Mouse (Mus musculus) monocyte, adult 5-6 weeks (primary cell): ENCODE data around the gene 1700069L16Rik. TPM values are rescaled to one million over a fixed set of nuclear protein-coding genes. Genes with fewer than 3 reads are reported as not detected.

Experiments
- ATAC-seq: fragments of 153-309, 156-312 bp; replicated peaks from 2 replicates; pipeline ENCODE4 v1.8.0; 2017; ENCODE audit warnings: mild to moderate bottlenecking; ENCODE audit not compliant: low TSS enrichment, insufficient number of reproducible peaks, severe bottlenecking, poor library complexity, low FRiP score
- total RNA-seq: library from RNA; stranded (forward); fragments of 200-1000, 200-491, 200-594 nt; gene quantifications from 3 replicates; pipeline ENCODE4 v1.2.3, GENCODE M21; 2017

The 1700069L16Rik gene
- total RNA-seq, result not detected in 3 replicates

DNA sequence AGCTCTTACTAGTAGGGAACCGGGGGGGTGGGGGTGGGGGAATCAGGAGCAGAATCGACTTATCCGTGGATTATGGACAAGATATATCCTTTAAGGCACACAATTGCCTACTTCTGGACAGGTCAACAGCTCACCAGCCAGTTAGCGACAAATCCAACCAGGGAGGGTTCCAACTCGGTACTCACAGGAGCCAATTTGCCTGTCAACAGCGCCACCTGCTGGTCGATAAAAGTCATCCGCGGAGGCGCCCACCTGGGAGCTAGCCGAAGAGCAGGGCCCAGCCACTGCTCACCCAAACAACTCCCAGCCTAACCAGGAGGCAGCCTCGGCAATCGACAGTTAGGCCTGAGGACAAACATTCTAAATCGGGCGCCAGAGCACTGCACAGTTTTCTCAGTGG, at the start of gene 1700069L16Rik:
Gene 1700069L16Rik, minus strand, starts transcription at position 327 of the 400 bp plus-strand sequence.
- ATAC-seq, result peak; percentile 81

DNA sequence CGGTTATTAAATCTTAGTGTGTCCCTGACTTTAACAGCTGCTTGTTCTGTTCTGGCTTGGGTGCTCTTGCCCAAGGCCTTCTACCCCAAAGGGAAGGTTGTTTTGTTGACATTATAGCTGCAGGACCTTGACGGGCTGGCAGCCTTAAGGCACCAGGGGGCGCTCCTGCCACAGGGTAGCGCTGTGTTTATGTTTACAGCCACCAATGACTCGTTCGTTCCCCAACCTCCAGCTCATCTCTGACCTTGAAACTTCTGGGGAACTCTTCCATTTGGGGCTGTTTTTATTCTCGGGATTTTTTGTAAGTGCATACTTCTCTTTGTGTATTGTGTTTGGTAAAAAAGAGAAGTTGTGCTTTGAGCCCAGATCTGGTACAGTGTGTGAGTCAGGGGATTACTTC, 49.1 kb upstream of the 1700069L16Rik start:
- ATAC-seq, result peak; percentile 52

DNA sequence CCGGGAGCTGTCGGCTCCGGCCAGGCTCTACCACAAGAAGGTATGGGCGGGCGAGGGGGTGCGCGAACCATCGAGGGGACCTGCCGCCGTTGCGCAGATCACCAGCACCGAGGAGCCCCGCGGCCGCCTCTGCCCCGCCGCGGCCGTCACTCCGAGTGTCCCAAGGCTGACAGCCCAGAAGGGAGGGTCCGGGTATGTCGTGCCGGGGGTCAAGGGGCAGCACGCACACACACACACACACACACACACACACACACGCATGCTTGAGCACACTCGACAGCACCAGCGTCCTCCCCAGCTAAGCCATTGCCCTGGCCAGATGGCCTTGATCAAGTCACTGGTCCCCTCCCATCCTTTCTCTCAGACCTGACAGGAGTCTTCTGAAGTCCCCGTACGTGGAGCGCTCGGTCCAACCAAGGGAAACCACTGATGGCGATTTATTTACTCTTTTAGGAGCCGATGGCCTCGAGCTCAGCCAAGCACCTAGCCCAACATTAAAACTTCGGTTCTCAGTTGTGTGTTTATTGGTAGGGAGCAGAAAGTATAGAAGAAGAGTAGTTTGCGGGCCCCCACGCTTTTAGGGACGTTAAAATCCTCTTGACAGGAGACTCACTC, 48.4 kb upstream of the 1700069L16Rik start:
- no peak for ATAC-seq

DNA sequence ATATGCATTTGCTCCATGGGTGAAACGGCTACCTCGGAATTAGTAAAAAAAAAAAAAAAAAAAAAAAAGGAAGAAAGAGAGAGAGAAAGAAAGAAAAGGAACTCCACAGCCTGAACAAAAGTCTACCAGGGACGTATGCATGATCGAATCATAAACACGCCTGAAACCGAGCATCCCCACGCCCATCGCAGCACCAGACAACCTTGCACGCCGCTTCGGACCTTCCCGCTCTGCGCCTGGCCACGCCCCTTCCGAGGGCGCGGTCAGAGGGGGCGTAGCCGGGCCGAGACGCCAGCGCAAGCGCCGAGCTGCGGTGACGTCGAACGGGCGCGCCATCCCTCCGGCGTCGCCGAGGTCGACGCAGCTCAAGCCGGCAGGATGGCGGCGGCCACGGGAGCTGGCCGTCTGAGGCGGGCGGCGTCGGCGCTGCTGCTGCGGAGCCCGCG, 47.9 kb upstream of the 1700069L16Rik start, which contains the start of the genes Sart3 and Iscu:
Gene Sart3, minus strand, starts transcription at position 61 of the 446 bp plus-strand sequence.
Gene Iscu, plus strand, starts transcription at position 299 of the 446 bp plus-strand sequence.
- ATAC-seq, result peak; percentile 42

DNA sequence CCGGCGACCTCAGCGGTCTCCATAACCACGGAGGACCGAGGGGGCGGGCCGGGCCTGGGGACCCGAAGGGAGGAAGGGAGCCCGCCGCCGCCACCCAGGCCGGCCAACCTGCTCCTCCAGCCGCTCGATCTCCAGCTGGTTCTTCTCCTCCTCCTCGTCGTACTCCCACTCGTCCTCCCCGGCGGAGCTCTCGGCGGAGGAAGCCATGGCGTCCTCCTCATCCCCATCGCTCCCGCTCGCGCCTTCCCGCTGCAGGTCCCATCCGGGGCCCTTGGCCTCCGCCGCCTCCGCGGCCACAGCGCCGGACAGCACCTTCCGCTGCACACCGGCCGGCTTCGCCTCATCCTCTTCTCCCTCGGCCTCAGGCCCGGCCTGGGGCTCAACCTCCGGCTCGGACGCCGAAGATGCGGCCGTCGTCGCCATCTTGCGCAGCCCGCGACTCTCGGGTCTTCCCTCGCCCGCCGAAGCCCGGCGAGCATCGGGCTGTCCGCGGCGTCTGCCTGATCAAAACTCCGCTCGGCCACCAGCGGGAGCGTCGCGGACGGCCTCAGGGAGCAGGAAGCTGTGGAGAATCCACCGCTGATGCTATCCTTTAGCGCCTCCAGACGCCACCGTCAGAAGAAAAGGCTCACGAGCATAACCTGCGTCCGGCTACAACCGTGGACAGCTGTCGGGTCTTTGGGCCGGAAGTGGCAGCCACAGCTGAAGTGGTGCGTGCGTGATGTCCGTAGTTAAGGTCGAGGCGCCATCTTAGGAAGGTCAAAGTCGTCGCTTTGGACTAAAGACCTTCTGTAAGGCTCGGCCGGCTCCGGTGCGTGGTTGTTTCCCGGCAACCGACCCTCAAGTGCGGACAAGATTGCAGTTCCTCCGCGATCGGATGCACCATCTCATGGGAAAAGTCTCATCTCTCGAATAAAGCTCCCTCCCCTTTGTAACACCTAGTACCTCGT, 46.9 kb upstream of the 1700069L16Rik start:
- peak; percentile 64 for ATAC-seq

DNA sequence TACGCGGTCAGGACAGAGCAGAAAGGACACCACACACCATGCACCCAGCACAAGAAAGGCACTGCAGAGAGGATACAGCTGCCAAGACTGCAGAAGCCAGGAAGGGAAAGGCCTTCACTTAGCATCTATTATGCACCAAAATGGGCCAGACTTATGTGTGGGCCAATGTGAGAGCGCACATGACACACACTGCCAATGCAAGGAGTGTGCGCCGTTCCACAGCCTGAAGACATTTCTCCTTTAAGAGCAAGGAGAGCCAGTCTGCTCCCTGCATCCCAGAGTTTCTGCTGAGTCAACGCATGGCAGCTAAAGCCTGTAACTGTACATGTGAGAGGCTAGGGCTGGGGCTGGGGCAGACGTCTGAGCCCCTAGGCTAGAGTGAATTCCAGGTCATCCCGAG, 44.2 kb upstream of the 1700069L16Rik start:
- ATAC-seq, result no peak

DNA sequence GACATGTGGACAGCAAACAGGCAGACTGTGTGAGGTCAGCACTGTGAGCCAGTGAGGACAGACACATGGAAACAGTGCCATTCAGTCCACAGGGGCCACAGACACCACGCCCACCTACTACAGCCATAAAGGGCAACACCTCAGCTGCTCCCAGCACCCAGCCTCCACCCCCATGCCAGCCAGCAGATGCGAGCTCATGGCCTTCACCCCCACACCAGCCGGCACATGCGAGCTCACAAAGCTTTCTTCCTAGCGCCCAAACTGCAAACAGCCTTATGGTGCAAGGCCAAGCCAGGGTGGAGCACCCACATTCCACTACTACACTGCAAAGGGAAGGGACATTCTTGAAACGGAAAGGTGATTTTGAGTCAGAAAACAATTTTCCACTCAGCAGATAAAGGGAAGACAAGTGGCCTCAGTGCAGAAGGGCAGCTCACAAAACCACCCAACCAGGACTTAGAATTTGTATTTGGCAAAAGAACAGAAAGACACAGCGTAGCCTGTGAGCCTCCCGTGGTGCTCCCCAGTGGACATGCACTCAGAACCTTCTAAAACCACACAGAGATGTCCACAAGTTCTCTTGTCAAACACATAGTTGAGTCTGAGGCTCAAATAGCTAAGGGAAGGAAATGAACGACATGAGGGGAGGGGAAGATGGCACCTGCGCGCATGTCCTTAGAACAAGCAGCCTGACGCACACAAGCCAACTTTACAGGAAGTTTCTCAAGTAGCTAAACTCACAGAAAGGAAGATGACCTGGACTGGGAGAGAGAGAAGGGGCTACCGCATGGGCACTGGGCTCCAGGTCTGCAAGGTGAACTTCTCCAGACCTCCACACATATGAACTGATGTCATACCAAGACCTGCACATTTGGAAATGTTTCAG, 41.3 kb upstream of the 1700069L16Rik start:
- no peak for ATAC-seq

DNA sequence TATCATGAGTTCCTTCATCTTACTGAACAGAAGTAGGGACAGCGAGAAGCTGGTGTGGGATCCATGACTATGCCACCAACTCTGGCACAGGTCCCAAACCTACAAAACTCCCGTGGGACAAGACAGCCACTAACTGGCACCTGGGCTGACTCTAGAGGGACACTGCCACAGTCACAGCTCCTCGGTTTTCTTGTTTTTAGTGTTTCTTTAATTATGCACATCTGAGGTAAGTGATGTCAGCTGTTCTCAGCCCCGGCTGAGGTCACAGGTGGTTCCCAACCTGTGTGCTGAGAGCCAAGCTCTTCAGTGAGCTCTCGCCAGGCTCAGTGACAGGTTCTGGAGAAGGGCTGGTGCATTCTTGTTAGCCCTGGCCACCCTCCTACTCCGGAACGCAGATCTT, 39.9 kb upstream of the 1700069L16Rik start:
- ATAC-seq, result no peak

DNA sequence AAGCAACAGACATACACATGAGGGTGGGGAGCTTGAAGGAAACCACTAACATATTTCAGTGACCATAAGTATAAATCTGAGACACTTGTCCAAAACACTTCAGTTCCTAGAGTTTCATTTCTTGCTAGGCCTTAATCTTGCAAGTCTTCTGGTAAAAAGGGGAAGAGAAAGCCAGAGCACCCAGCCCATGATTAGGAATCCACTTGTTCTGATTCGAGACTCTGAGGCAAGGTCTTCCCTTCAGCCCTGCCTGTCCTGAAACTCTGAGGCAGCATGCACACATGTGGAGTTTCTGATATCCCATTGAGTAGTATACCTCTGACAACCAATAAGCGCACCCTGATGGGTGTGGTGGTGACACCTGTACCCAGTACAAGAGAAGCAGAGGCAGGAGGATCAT, 37.0 kb upstream of the 1700069L16Rik start:
- ATAC-seq, result no peak

DNA sequence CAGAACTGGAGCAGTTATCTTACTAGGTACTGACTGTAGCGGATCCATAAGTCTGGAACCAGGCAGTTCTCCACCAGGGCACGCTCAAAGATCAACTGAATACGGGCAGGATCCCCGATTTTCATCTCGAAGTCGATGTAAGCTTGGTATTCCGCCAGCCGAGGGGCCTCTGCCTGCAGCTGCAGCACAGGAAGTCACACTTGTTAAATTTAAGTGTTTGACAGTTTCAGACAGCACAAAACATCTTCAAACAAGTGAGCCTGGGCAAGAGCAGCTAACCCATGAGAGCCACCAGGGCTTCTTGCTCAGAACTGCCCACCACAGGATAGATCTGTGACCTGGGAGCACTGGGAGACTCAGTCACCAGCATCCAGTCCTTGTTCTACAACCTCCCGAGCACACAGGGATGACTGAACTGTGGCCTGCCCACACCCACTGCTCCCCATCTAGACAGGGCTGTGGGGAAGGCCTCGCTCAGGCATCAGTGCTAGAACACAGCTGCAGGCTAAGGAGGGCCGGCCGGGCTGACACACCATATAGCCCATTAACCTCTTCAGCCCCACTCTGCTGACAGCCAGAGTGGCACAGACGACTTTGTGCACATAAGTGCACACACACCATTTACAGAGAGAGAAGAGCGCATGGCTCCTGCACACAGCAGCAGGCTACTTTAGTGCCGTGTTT, 30.9 kb upstream of the 1700069L16Rik start:
- ATAC-seq, result no peak

DNA sequence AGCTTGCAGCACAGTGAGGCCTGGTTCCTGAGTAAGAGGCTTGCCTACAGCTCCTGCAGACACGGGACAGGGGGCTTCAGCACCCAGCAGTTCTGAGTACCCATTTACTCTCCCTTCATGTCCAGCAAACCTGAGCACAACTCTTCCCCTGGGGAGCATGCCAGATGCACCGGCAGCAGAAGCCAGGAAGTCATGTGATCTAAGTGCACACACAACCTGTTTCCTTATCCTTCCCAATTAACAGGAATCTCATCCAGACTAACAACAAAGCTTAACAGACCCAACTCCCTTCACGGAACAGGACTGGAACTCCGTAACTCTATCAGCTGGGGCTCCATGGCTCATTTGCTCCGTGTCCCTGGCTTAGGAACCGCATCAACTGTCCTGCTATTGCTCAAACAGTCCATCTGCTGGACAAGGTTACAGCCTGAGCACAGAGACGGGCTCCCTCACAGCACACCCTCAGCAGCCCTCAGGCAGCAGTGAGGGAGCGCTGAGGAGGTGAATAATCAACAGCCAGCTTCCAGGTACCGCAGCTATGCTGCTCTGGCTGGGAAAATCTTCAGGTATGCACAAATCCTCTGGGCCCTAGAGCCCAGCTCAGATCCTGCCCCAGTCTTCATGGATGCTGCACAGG, 27.1 kb upstream of the 1700069L16Rik start:
- ATAC-seq, result no peak

DNA sequence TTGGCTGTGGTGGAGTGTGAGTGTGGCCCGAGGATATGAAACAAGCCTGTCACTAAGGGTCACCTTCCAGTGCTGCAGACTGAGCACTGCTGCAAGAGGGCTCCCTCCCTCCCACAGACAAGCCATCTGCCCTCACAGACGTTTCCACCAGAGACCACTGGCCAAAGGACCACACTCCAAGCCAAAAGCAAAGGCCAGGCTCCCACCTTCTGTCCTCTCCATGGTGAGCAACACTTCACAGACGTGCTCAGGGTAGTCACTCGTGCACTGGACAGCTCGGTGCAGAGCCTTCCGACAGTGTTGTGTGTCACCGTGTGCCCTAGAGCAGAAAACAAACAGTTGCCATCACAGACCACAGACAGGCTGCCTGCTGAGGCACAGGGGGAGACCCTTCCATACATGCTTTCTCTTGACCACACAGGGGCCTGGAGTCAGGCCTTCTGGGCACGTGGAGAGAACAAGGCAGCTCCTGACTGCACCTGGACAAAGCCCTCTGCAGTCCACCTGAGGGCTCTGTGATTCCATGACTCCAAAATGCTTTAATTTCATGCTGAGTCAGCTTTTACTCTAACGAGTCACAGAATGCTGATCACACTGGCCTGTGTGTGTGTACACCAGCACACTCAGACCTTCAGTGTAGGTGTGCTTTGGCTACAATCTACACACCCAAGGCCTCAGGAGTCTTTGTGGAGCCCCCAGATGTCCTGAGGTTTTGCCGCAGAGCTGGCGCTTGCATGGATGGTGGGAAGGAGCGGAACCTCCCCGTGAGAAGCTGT, 24.2 kb upstream of the 1700069L16Rik start:
- ATAC-seq, result no peak

DNA sequence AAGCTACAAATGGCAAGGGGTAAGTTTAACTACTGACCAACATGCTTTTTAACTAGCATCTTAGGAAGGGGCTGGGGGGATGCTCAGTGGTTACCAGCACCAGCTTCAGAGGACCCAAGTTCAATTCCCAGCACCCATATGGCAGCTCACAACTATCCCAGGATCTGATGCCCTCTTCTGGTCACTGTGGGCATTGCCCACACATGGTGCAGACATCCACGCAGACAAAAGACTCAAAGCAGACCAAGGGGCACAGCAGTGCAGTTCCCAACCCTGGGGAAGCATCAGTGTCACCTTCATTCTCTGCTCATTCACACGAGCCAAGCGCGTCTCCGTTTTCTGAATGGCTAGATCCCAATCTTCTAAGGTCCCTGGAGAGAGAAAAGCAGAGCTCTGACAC, 23.1 kb upstream of the 1700069L16Rik start:
- ATAC-seq, result no peak

DNA sequence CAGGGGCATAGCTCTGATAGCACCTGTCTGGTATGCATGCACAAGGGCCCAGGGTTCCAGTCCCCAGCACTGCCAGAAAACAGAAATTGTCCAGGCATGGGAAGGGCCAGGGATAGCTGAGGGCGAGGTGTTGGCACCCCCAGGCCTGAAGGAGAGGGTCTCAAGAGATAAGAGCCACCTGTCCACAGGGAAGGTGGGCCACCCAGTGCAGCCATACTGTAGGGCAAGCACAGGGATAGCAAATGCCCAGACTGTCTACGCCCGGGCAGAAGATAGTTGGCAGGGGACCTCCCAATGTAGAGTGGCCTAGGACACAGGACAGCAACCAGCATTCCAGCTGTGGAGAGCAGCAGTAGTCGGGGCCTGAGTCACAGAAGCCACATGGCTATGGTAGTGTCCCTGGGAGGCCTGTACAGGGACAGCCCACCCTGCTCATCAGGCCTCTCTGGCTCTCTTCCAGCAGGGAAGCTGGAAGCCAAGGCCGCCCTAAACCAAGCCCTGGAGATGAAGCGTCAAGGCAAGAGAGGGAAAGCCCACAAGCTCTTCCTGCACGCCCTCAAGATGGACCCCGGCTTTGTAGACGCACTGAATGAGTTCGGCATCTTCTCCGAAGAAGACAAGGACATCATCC, 13.2 kb upstream of the 1700069L16Rik start:
- no peak for ATAC-seq

DNA sequence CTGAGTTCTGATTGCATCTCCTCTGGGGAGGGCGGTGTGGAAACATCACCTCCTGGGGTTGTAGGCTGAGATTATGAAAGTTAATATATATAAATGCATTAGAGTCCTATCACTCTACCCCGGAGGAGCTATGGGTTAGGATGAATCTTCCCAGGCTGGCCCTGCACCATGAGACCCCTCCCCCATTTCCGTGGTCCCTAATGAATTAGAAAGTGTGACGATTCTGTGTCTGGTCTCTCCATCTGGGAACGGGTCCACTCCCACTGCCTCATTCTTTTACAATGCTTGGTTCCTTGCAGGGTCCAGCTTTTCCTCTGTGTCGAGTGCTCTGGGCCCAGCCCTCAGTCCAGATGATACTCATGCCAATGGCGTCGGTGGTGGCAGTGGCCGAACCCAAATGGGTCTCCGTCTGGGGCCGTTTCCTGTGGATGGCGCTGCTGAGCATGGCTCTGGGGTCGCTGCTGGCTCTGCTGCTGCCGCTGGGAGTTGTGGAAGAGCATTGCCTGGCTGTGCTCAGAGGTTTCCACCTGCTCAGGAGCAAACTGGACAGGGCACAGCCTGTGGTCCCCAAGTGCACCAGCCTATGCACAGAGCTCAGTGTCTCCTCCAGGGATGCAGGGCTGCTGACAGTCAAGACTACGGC, 12.1 kb upstream of the 1700069L16Rik start:
- no peak for ATAC-seq

DNA sequence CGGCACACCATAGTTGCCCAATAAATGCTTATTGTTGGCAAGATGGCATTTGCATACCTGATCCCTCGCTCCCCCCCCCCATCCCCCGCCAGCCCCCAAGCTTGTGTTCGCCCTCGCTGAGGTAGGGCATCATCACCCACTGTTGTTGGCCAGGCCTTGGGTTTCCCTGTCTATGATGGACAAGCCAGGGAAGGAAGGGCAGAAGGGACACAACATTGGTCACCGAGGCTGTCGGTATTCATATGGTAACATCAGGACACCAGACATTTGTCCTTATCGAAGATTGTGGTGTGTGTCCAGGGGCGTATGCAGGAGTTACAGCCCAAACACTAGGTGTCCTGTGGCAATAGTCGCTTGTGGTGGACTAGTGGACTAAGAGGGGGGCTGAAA, 11.5 kb upstream of the 1700069L16Rik start:
- ATAC-seq, result no peak
